In genomic region chr10:4052711-4053110, GRCm38 (mm10) we compare ENCODE assay signal across 12 mouse cellular contexts.
"Had no signal": no experiment of that assay in that cellular context is flagged by ENCODE, and none has a peak within 500 bp of the region (broad histone marks: within the 10 kb centered on the region; RNA-seq: fewer than 3 reads in every experiment).

No protein-coding gene starts in this region.

- DNase-seq: layer of hippocampus, postnatal 36 days; liver, embryonic 13.5 days; lung, adult 2 months; right cerebral cortex, postnatal 25 days; spleen, adult 18-20 months; thymus, postnatal 25 days had no signal

- H3K4me3 ChIP-seq: left cerebral cortex, adult 2 months; liver, embryonic 13.5 days; midbrain, embryonic 12.5 days; myocyte; neural tube, embryonic 13.5 days; stomach, embryonic 15.5 days had no signal

- H3K27me3 ChIP-seq: liver, embryonic 13.5 days; midbrain, embryonic 12.5 days; neural tube, embryonic 13.5 days; stomach, embryonic 15.5 days had no signal

- H3K4me1 ChIP-seq: liver, embryonic 13.5 days; stomach, embryonic 15.5 days had no signal

- H3K27ac ChIP-seq: left cerebral cortex, adult 2 months; liver, embryonic 13.5 days; macrophage; midbrain, embryonic 12.5 days; stomach, embryonic 15.5 days had no signal
